Mouse (Mus musculus): Measurements from ENCODE around the gene Pax2. TPM values are rescaled to one million over a fixed set of nuclear protein-coding genes. Genes with fewer than 3 reads are reported as not detected.

The Pax2 gene
- polyA plus RNA-seq, 1 experiment from 2014 or later, result not detected

- Histone ChIP-seq H3K27me3 (ENCODE audit: control insufficient read depth, insufficient read depth, low read length) (peaks cover 87% of the 10 kb centered on the region), H3K4me3 (ENCODE audit: low read depth, low read length) (peak overlapping the region; percentile 22), H3K27ac (ENCODE audit: low read depth, low read length) (no peak overlapping the region), H3K4me2 (peak overlapping the region; percentile 51), H3K4me1 (ENCODE audit: control insufficient read depth, insufficient read depth, low read length) (peaks cover 6% of the 10 kb centered on the region; the same call in 1 of the 2 replicates), H3K36me3 (ENCODE audit: control insufficient read depth, insufficient read depth, low read length) (no peaks in the 10 kb centered on the region), H3K9ac (ENCODE audit: low read depth, low read length) (no peak overlapping the region), H3K9me3 (replicated peaks; ENCODE audit: control insufficient read depth, low read length) (no peaks in the 10 kb centered on the region)
- ATAC-seq (replicated peaks; ENCODE audit: insufficient number of reproducible peaks, low FRiP score, low TSS enrichment), result no peak
- 0% methylated on average over 21 of the region's 21 CpGs for WGBS (ENCODE audit: insufficient replicate concordance)
These were observed 21.7 kb upstream of the Pax2 start for GRCm38 (mm10) chr19:44734116-44734515.

GRCm38 (mm10) chr19:44734682-44735081 is 21.2 kb upstream of the Pax2 start:
- WGBS (ENCODE audit: insufficient replicate concordance), result 1% methylated on average over 33 of the region's 33 CpGs
- ATAC-seq (replicated peaks; ENCODE audit: insufficient number of reproducible peaks, low FRiP score, low TSS enrichment), result no peak

GRCm38 (mm10) chr19:44740300-44740699 is 15.5 kb upstream of the Pax2 start:
- peaks cover 20% of the 10 kb centered on the region for H3K4me1 ChIP-seq (ENCODE audit: control insufficient read depth, insufficient read depth, low read length)
- peaks cover 97% of the 10 kb centered on the region for H3K27me3 ChIP-seq (ENCODE audit: control insufficient read depth, insufficient read depth, low read length)
- H3K4me3 ChIP-seq (ENCODE audit: low read depth, low read length), result no peak overlapping the region
- no peaks in the 10 kb centered on the region for H3K9me3 ChIP-seq (replicated peaks; ENCODE audit: control insufficient read depth, low read length)
- no peak overlapping the region; the same call in 1 of the 2 replicates for H3K4me2 ChIP-seq
- 2% methylated on average over 16 of the region's 16 CpGs for WGBS (ENCODE audit: insufficient replicate concordance)
- no peak for ATAC-seq (replicated peaks; ENCODE audit: insufficient number of reproducible peaks, low FRiP score, low TSS enrichment)
- H3K9ac ChIP-seq (ENCODE audit: low read depth, low read length), result no peak overlapping the region
- no peak overlapping the region for H3K27ac ChIP-seq (ENCODE audit: low read depth, low read length)
- no peaks in the 10 kb centered on the region for H3K36me3 ChIP-seq (ENCODE audit: control insufficient read depth, insufficient read depth, low read length)

More at GRCm38 (mm10) chr19:44734682-44735081, 21.2 kb upstream of the Pax2 start:
- Histone ChIP-seq H3K9me3 (replicated peaks; ENCODE audit: control insufficient read depth, low read length) (no peaks in the 10 kb centered on the region), H3K4me2 (peak overlapping the region; percentile 51), H3K27ac (ENCODE audit: low read depth, low read length) (no peak overlapping the region), H3K4me1 (ENCODE audit: control insufficient read depth, insufficient read depth, low read length) (peaks cover 6% of the 10 kb centered on the region; the same call in 1 of the 2 replicates), H3K27me3 (ENCODE audit: control insufficient read depth, insufficient read depth, low read length) (peaks cover 89% of the 10 kb centered on the region), H3K36me3 (ENCODE audit: control insufficient read depth, insufficient read depth, low read length) (no peaks in the 10 kb centered on the region), H3K9ac (ENCODE audit: low read depth, low read length) (no peak overlapping the region), H3K4me3 (ENCODE audit: low read depth, low read length) (peak overlapping the region; percentile 22)

- H3K4me2 ChIP-seq, result peak overlapping the region; percentile 61
- H3K27ac ChIP-seq (ENCODE audit: low read depth, low read length), result no peak overlapping the region
- no peak for ATAC-seq (replicated peaks; ENCODE audit: insufficient number of reproducible peaks, low FRiP score, low TSS enrichment)
- no peaks in the 10 kb centered on the region for H3K9me3 ChIP-seq (replicated peaks; ENCODE audit: control insufficient read depth, low read length)
- H3K36me3 ChIP-seq (ENCODE audit: control insufficient read depth, insufficient read depth, low read length), result no peaks in the 10 kb centered on the region
- under 1% methylated on average over 48 of the region's 48 CpGs for WGBS (ENCODE audit: insufficient replicate concordance)
- H3K4me3 ChIP-seq (ENCODE audit: low read depth, low read length), result peak overlapping the region; percentile 31
- peaks cover 20% of the 10 kb centered on the region for H3K4me1 ChIP-seq (ENCODE audit: control insufficient read depth, insufficient read depth, low read length)
- peaks cover 97% of the 10 kb centered on the region for H3K27me3 ChIP-seq (ENCODE audit: control insufficient read depth, insufficient read depth, low read length)
- no peak overlapping the region for H3K9ac ChIP-seq (ENCODE audit: low read depth, low read length)
These were observed 14.6 kb upstream of the Pax2 start for GRCm38 (mm10) chr19:44741091-44741763.

GRCm38 (mm10) chr19:44741764-44742127 is 14.1 kb upstream of the Pax2 start:
- peak overlapping the region; percentile 61 for H3K4me2 ChIP-seq
- no peak overlapping the region for H3K27ac ChIP-seq (ENCODE audit: low read depth, low read length)
- H3K9ac ChIP-seq (ENCODE audit: low read depth, low read length), result no peak overlapping the region
- peaks cover 97% of the 10 kb centered on the region for H3K27me3 ChIP-seq (ENCODE audit: control insufficient read depth, insufficient read depth, low read length)
- peak overlapping the region; percentile 31 for H3K4me3 ChIP-seq (ENCODE audit: low read depth, low read length)
- peaks cover 23% of the 10 kb centered on the region for H3K4me1 ChIP-seq (ENCODE audit: control insufficient read depth, insufficient read depth, low read length)
- 1% methylated on average over 12 of the region's 13 CpGs for WGBS (ENCODE audit: insufficient replicate concordance)
- H3K36me3 ChIP-seq (ENCODE audit: control insufficient read depth, insufficient read depth, low read length), result no peaks in the 10 kb centered on the region
- no peak for ATAC-seq (replicated peaks; ENCODE audit: insufficient number of reproducible peaks, low FRiP score, low TSS enrichment)
- no peaks in the 10 kb centered on the region for H3K9me3 ChIP-seq (replicated peaks; ENCODE audit: control insufficient read depth, low read length)

GRCm38 (mm10) chr19:44742131-44743020 is 13.5 kb upstream of the Pax2 start:
- under 1% methylated on average over 22 of the region's 22 CpGs for WGBS (ENCODE audit: insufficient replicate concordance)
- Histone ChIP-seq H3K27me3 (ENCODE audit: control insufficient read depth, insufficient read depth, low read length) (peaks cover 95% of the 10 kb centered on the region), H3K4me2 (peak overlapping the region; percentile 61), H3K9me3 (replicated peaks; ENCODE audit: control insufficient read depth, low read length) (no peaks in the 10 kb centered on the region), H3K4me1 (ENCODE audit: control insufficient read depth, insufficient read depth, low read length) (peaks cover 25% of the 10 kb centered on the region), H3K27ac (ENCODE audit: low read depth, low read length) (no peak overlapping the region), H3K4me3 (ENCODE audit: low read depth, low read length) (peak overlapping the region; percentile 31), H3K9ac (ENCODE audit: low read depth, low read length) (no peak overlapping the region), H3K36me3 (ENCODE audit: control insufficient read depth, insufficient read depth, low read length) (no peaks in the 10 kb centered on the region)
- ATAC-seq (replicated peaks; ENCODE audit: insufficient number of reproducible peaks, low FRiP score, low TSS enrichment), result no peak

GRCm38 (mm10) chr19:44743021-44743415 is 12.8 kb upstream of the Pax2 start:
- Histone ChIP-seq H3K9ac (ENCODE audit: low read depth, low read length) (no peak overlapping the region), H3K4me3 (ENCODE audit: low read depth, low read length) (no peak overlapping the region), H3K27ac (ENCODE audit: low read depth, low read length) (no peak overlapping the region), H3K36me3 (ENCODE audit: control insufficient read depth, insufficient read depth, low read length) (no peaks in the 10 kb centered on the region), H3K27me3 (ENCODE audit: control insufficient read depth, insufficient read depth, low read length) (peaks cover 95% of the 10 kb centered on the region), H3K4me2 (no peak overlapping the region), H3K4me1 (ENCODE audit: control insufficient read depth, insufficient read depth, low read length) (peaks cover 25% of the 10 kb centered on the region), H3K9me3 (replicated peaks; ENCODE audit: control insufficient read depth, low read length) (no peaks in the 10 kb centered on the region)
- no peak for ATAC-seq (replicated peaks; ENCODE audit: insufficient number of reproducible peaks, low FRiP score, low TSS enrichment)
- WGBS (ENCODE audit: insufficient replicate concordance), result 0% methylated on average over 2 of the region's 2 CpGs

- peaks cover 25% of the 10 kb centered on the region for H3K4me1 ChIP-seq (ENCODE audit: control insufficient read depth, insufficient read depth, low read length)
- no peak overlapping the region for H3K9ac ChIP-seq (ENCODE audit: low read depth, low read length)
- no peak for ATAC-seq (replicated peaks; ENCODE audit: insufficient number of reproducible peaks, low FRiP score, low TSS enrichment)
- 7% methylated on average over 2 of the region's 2 CpGs for WGBS (ENCODE audit: insufficient replicate concordance)
- H3K4me2 ChIP-seq, result no peak overlapping the region
- peaks cover 97% of the 10 kb centered on the region for H3K27me3 ChIP-seq (ENCODE audit: control insufficient read depth, insufficient read depth, low read length)
- H3K27ac ChIP-seq (ENCODE audit: low read depth, low read length), result no peak overlapping the region
- no peaks in the 10 kb centered on the region for H3K36me3 ChIP-seq (ENCODE audit: control insufficient read depth, insufficient read depth, low read length)
- no peaks in the 10 kb centered on the region for H3K9me3 ChIP-seq (replicated peaks; ENCODE audit: control insufficient read depth, low read length)
- H3K4me3 ChIP-seq (ENCODE audit: low read depth, low read length), result no peak overlapping the region
These were observed 11.8 kb upstream of the Pax2 start for GRCm38 (mm10) chr19:44743961-44744520.
